Mouse (Mus musculus) G1E (cell line): ENCODE data around the gene Pgam1. TPM values are rescaled to one million over a fixed set of nuclear protein-coding genes. Genes with fewer than 3 reads are reported as not detected.

Experiments
- ATAC-seq: 2 replicates; pipeline ENCODE4 v1.8.0; 2016; ENCODE audit warnings: mild to moderate bottlenecking; ENCODE audit not compliant: insufficient number of reproducible peaks, poor library complexity, low FRiP score, severe bottlenecking; ENCODE audit errors: extremely low read depth
- DNase-seq: peaks from one replicate; pipeline ENCODE4 v3.0.0; 2012; ENCODE audit warnings: low spot score
- H3K27me3 ChIP-seq: 2 replicates; pipeline ENCODE4 v1.6.1; 2012; ENCODE audit warnings: mild to moderate bottlenecking, low read length, inconsistent platforms; ENCODE audit not compliant: insufficient read depth
- H3K36me3 ChIP-seq: replicated peaks from 2 replicates; pipeline ENCODE3; 2012; ENCODE audit warnings: mild to moderate bottlenecking, inconsistent platforms
- H3K4me1 ChIP-seq: 2 replicates; pipeline ENCODE4 v1.6.1; 2012; ENCODE audit warnings: low read depth, low read length, inconsistent platforms, mixed read lengths; ENCODE audit not compliant: insufficient read depth
- H3K4me3 ChIP-seq: 2 replicates; pipeline ENCODE4 v1.5.1; 2012; ENCODE audit warnings: low read depth, mild to moderate bottlenecking, inconsistent platforms, low read length, moderate library complexity, mixed read lengths
- H3K9me3 ChIP-seq: replicated peaks from 2 replicates; pipeline ENCODE4 v1.6.1; 2012; ENCODE audit warnings: inconsistent platforms
- CTCF ChIP-seq: IDR thresholded peaks from 2 replicates; pipeline ENCODE4 v1.5.1; 2012; ENCODE audit warnings: low read depth, low read length, inconsistent platforms, mixed read lengths
- GATA1 ChIP-seq: IDR thresholded peaks from 2 replicates; pipeline ENCODE4 v1.6.1; 2012; ENCODE audit warnings: borderline replicate concordance, low read length, inconsistent platforms, mixed read lengths
- GATA2 ChIP-seq: IDR thresholded peaks from 2 replicates; pipeline ENCODE4 v1.6.1; 2012; ENCODE audit warnings: low read depth, low read length, inconsistent platforms, borderline replicate concordance
- POLR2AphosphoS5 ChIP-seq: IDR thresholded peaks from 2 replicates; pipeline ENCODE4 v1.6.1; 2012; ENCODE audit warnings: low read depth, low read length, inconsistent platforms; ENCODE audit not compliant: insufficient replicate concordance
- TAL1 ChIP-seq: conservative IDR thresholded peaks from 2 replicates; pipeline ENCODE4 v1.6.1; 2012; ENCODE audit warnings: low read depth, low read length, inconsistent platforms, mixed read lengths
- polyA plus RNA-seq: library from polyadenylated mRNA; stranded (reverse); fragments of >175 nt; gene quantifications from 2 replicates; pipeline ENCODE4 v1.2.3, GENCODE M21; 2012
- total RNA-seq, 2 experiments: library from RNA; stranded (forward) in 1 of 2; stranded (reverse) in 1 of 2; fragments of 200-1000 nt in 1 of 2; fragments of >200 nt in 1 of 2; fragmentation: Nextera tagmentation in 1 of 2; gene quantifications; 2 replicates each; pipeline ENCODE4 v1.2.3; 2014 to 2017

Gene Pgam1
- total and polyA plus RNA-seq, 3 experiments, result 501 to 922 (median 600) TPM

- Histone ChIP-seq H3K4me3 (no peak overlapping the region), H3K36me3 (no peaks in the 10 kb centered on the region), H3K4me1 (peaks cover 44% of the 10 kb centered on the region), H3K9me3 (no peaks in the 10 kb centered on the region), H3K27me3 (no peaks in the 10 kb centered on the region)
- ATAC-seq (no peak), DNase-seq (no peak)
- TF ChIP-seq CTCF (no peak), TAL1 (no peak), GATA1 (no peak), GATA2 (no peak), POLR2AphosphoS5 (no peak)
Observed at GRCm38 (mm10) chr19:41900495-41901090, 11.1 kb upstream of the Pgam1 start.

- no peak for TF ChIP-seq POLR2AphosphoS5
- DNase-seq, result no peak
- H3K9me3 ChIP-seq, result no peaks in the 10 kb centered on the region
- H3K4me3 ChIP-seq, result no peak overlapping the region
- peaks cover 49% of the 10 kb centered on the region for H3K4me1 ChIP-seq
- no peaks in the 10 kb centered on the region for H3K36me3 ChIP-seq
- no peak for ATAC-seq
- H3K27me3 ChIP-seq, result no peaks in the 10 kb centered on the region
Observed at GRCm38 (mm10) chr19:41901696-41902095, 10.0 kb upstream of the Pgam1 start.

GRCm38 (mm10) chr19:41902848-41903593 is 8.7 kb upstream of the Pgam1 start:
- H3K4me3 ChIP-seq, result no peak overlapping the region
- DNase-seq, result no peak

GRCm38 (mm10) chr19:41905246-41905645 is 6.5 kb upstream of the Pgam1 start:
- no peaks in the 10 kb centered on the region for H3K36me3 ChIP-seq
- H3K4me3 ChIP-seq, result no peak overlapping the region
- no peak for ATAC-seq
- DNase-seq, result no peak
- H3K4me1 ChIP-seq, result peaks cover 62% of the 10 kb centered on the region
- TF ChIP-seq GATA1 (no peak), CTCF (no peak), POLR2AphosphoS5 (no peak), GATA2 (no peak), TAL1 (no peak)
- H3K9me3 ChIP-seq, result no peaks in the 10 kb centered on the region
- H3K27me3 ChIP-seq, result no peaks in the 10 kb centered on the region

More at GRCm38 (mm10) chr19:41902848-41903593, 8.7 kb upstream of the Pgam1 start:
- no peak for ATAC-seq
- no peaks in the 10 kb centered on the region for H3K36me3 ChIP-seq
- H3K27me3 ChIP-seq, result no peaks in the 10 kb centered on the region
- no peaks in the 10 kb centered on the region for H3K9me3 ChIP-seq
- no peak for TF ChIP-seq POLR2AphosphoS5
- no peak for TF ChIP-seq CTCF
- peaks cover 61% of the 10 kb centered on the region for H3K4me1 ChIP-seq

GRCm38 (mm10) chr19:41906311-41907078 is 5.2 kb upstream of the Pgam1 start:
- Histone ChIP-seq H3K36me3 (no peaks in the 10 kb centered on the region), H3K27me3 (no peaks in the 10 kb centered on the region), H3K4me3 (peak overlapping the region; percentile 36; the same call in 1 of the 2 replicates), H3K9me3 (no peaks in the 10 kb centered on the region), H3K4me1 (peaks cover 60% of the 10 kb centered on the region)
- TF ChIP-seq TAL1, result 0 out of 2 replicates have a peak, but pooled peaks have one; percentile 22
- no peak for TF ChIP-seq GATA1
- DNase-seq, result no peak
- no peak; the same call in 1 of the 2 replicates for ATAC-seq

- no peak for ATAC-seq
- no peak for TF ChIP-seq GATA2
- TF ChIP-seq CTCF, result no peak
- TF ChIP-seq POLR2AphosphoS5, result no peak
- no peak for TF ChIP-seq GATA1
Observed at GRCm38 (mm10) chr19:41907079-41907760, 4.5 kb upstream of the Pgam1 start.

More at GRCm38 (mm10) chr19:41907079-41907760, 4.5 kb upstream of the Pgam1 start:
- Histone ChIP-seq H3K36me3 (no peaks in the 10 kb centered on the region), H3K9me3 (no peaks in the 10 kb centered on the region), H3K4me3 (peak overlapping the region; percentile 36; the same call in 1 of the 2 replicates), H3K27me3 (no peaks in the 10 kb centered on the region), H3K4me1 (peaks cover 57% of the 10 kb centered on the region)
- no peak for DNase-seq
